Mouse (Mus musculus): Measurements from ENCODE around the gene Aff4. TPM values are rescaled to one million over a fixed set of nuclear protein-coding genes. Genes with fewer than 3 reads are reported as not detected.
A peak's percentile ranks its signal among the peaks of the same experiment; 100 is the strongest.
"Not testable (repeated sequence)": the region's sequence is repeated elsewhere in the genome, so short reads cannot be mapped to it uniquely, and the experiment has no call there.

Aff4 gene
- total RNA-seq (2014; fragmentation: Nextera tagmentation) (55.8 and 78.3 TPM in 2 replicates), total RNA-seq (2017) (39.1 and 45.0 TPM in 2 replicates)

GRCm38 (mm10) chr11:53350291-53351223 lies at the start of gene Aff4:
Aff4 (plus strand) TSS chr11:53350833.
- ATAC-seq (replicated peaks; ENCODE audit: low FRiP score, low TSS enrichment, poor library complexity, severe bottlenecking) = peak; percentile 65

GRCm38 (mm10) chr11:53301167-53301515 lies 49.5 kb upstream of the Aff4 start:
- ATAC-seq (replicated peaks; ENCODE audit: low FRiP score, low TSS enrichment, poor library complexity, severe bottlenecking) = no peak

GRCm38 (mm10) chr11:53304044-53304840 lies 46.4 kb upstream of the Aff4 start:
- ATAC-seq (replicated peaks; ENCODE audit: low FRiP score, low TSS enrichment, poor library complexity, severe bottlenecking) = no peak

- ATAC-seq (replicated peaks; ENCODE audit: low FRiP score, low TSS enrichment, poor library complexity, severe bottlenecking) = no peak
Measured at GRCm38 (mm10) chr11:53306965-53307364, 43.7 kb upstream of the Aff4 start.

- ATAC-seq (replicated peaks; ENCODE audit: low FRiP score, low TSS enrichment, poor library complexity, severe bottlenecking) = no peak
Measured at GRCm38 (mm10) chr11:53307558-53308065, 43.0 kb upstream of the Aff4 start.

- ATAC-seq (replicated peaks; ENCODE audit: low FRiP score, low TSS enrichment, poor library complexity, severe bottlenecking) = peak; percentile 72
Measured at GRCm38 (mm10) chr11:53308251-53308864, 42.3 kb upstream of the Aff4 start.

GRCm38 (mm10) chr11:53308884-53309310 lies 41.7 kb upstream of the Aff4 start:
- peak; percentile 56; the same call in 1 of the 2 replicates for ATAC-seq (replicated peaks; ENCODE audit: low FRiP score, low TSS enrichment, poor library complexity, severe bottlenecking)

GRCm38 (mm10) chr11:53311385-53311784 lies 39.2 kb upstream of the Aff4 start:
- no peak for ATAC-seq (replicated peaks; ENCODE audit: low FRiP score, low TSS enrichment, poor library complexity, severe bottlenecking)

- not testable (repeated sequence) for ATAC-seq (replicated peaks; ENCODE audit: low FRiP score, low TSS enrichment, poor library complexity, severe bottlenecking)
Measured at GRCm38 (mm10) chr11:53312823-53313222, 37.8 kb upstream of the Aff4 start.

- no peak for ATAC-seq (replicated peaks; ENCODE audit: low FRiP score, low TSS enrichment, poor library complexity, severe bottlenecking)
Measured at GRCm38 (mm10) chr11:53314770-53315173, 35.9 kb upstream of the Aff4 start.

- ATAC-seq (replicated peaks; ENCODE audit: low FRiP score, low TSS enrichment, poor library complexity, severe bottlenecking) = no peak
Measured at GRCm38 (mm10) chr11:53316996-53317395, 33.6 kb upstream of the Aff4 start.

- no peak for ATAC-seq (replicated peaks; ENCODE audit: low FRiP score, low TSS enrichment, poor library complexity, severe bottlenecking)
Measured at GRCm38 (mm10) chr11:53318041-53318440, 32.6 kb upstream of the Aff4 start.

- not testable (repeated sequence) for ATAC-seq (replicated peaks; ENCODE audit: low FRiP score, low TSS enrichment, poor library complexity, severe bottlenecking)
Measured at GRCm38 (mm10) chr11:53318568-53318967, 32.1 kb upstream of the Aff4 start.

GRCm38 (mm10) chr11:53319867-53320266 lies 30.8 kb upstream of the Aff4 start:
- ATAC-seq (replicated peaks; ENCODE audit: low FRiP score, low TSS enrichment, poor library complexity, severe bottlenecking) = not testable (repeated sequence)

- ATAC-seq (replicated peaks; ENCODE audit: low FRiP score, low TSS enrichment, poor library complexity, severe bottlenecking) = peak; percentile 99
Measured at GRCm38 (mm10) chr11:53324512-53324968, 26.1 kb upstream of the Aff4 start, which contains the start of gene Zcchc10. Zcchc10 (plus strand) TSS chr11:53324679.

GRCm38 (mm10) chr11:53330325-53330724 lies 20.3 kb upstream of the Aff4 start:
- ATAC-seq (replicated peaks; ENCODE audit: low FRiP score, low TSS enrichment, poor library complexity, severe bottlenecking) = no peak

GRCm38 (mm10) chr11:53331121-53331520 lies 19.5 kb upstream of the Aff4 start:
- ATAC-seq (replicated peaks; ENCODE audit: low FRiP score, low TSS enrichment, poor library complexity, severe bottlenecking) = no peak

GRCm38 (mm10) chr11:53332076-53332680 lies 18.5 kb upstream of the Aff4 start:
- no peak for ATAC-seq (replicated peaks; ENCODE audit: low FRiP score, low TSS enrichment, poor library complexity, severe bottlenecking)

Data from megakaryocyte-erythroid progenitor cell, adult 5-6 weeks (primary cell).